Mouse (Mus musculus) neural tube, embryonic 13.5 days (tissue): ENCODE measurements around the gene Ehmt2. TPM values are rescaled to one million over a fixed set of nuclear protein-coding genes. Genes with fewer than 3 reads are reported as not detected.
"Not testable (repeated sequence)": the region's sequence is repeated elsewhere in the genome, so short reads cannot be mapped to it uniquely, and the experiment has no call there.

ENCODE experiments used
- ATAC-seq: fragments of 200-750 bp; cut with Nextera tagmentation; 2 replicates; pipeline ENCODE4 v1.8.0; 2017; ENCODE audit warnings: low read depth, mild to moderate bottlenecking, moderate TSS enrichment, moderate library complexity
- H3K27ac ChIP-seq: fragments of 300-500 bp; sonication (generic); replicated peaks from 2 replicates; pipeline ENCODE4 v1.5.1; 2015; ENCODE audit warnings: moderate library complexity, mild to moderate bottlenecking, inconsistent platforms
- H3K27me3 ChIP-seq: fragments of 300-500 bp; sonication (generic); 2 replicates; pipeline ENCODE4 v1.6.1; 2015; ENCODE audit warnings: mild to moderate bottlenecking, inconsistent platforms
- H3K36me3 ChIP-seq: fragments of 300-500 bp; sonication (generic); 2 replicates; pipeline ENCODE4 v1.6.1; 2015; ENCODE audit warnings: mild to moderate bottlenecking, inconsistent platforms
- H3K4me1 ChIP-seq: fragments of 300-500 bp; sonication (generic); replicated peaks from 2 replicates; pipeline ENCODE4 v1.6.1; 2015; ENCODE audit warnings: inconsistent platforms
- H3K4me2 ChIP-seq: fragments of 300-500 bp; sonication (generic); 2 replicates; pipeline ENCODE4 v1.6.1; 2015; ENCODE audit warnings: inconsistent platforms, mild to moderate bottlenecking, moderate library complexity
- H3K4me3 ChIP-seq: fragments of 300-500 bp; sonication (generic); 2 replicates; pipeline ENCODE4 v1.5.1; 2015; ENCODE audit warnings: mild to moderate bottlenecking, inconsistent platforms
- H3K9ac ChIP-seq: fragments of 300-500 bp; sonication (generic); 2 replicates; pipeline ENCODE4 v1.6.1; 2015; ENCODE audit warnings: moderate library complexity, mild to moderate bottlenecking, inconsistent platforms
- H3K9me3 ChIP-seq: fragments of 300-500 bp; sonication (generic); 2 replicates; pipeline ENCODE4 v1.6.1; 2016; ENCODE audit warnings: inconsistent platforms
- WGBS: fragments of 180-500 bp; shearing (Covaris S2); methylation state at CpG from one replicate; pipeline ENCODE4 v1.1.7; 2015; 5-methylcytosine and 5-hydroxymethylcytosine counted together
- polyA plus RNA-seq: library from polyadenylated mRNA; unstranded; fragments of >200 nt; fragmentation: Nextera tagmentation; extraction: Ambion mirVana; gene quantifications from 2 replicates; pipeline ENCODE4 v1.2.1, GENCODE M21; 2015

The Ehmt2 gene
- polyA plus RNA-seq, 1 experiment from 2014 or later = 86.8 TPM

GRCm38 (mm10) chr17:34951636-34952377, 53.5 kb downstream of the Ehmt2 start:
- H3K27ac ChIP-seq = peak overlapping the region; percentile 92
- peaks cover 19% of the 10 kb centered on the region for H3K27me3 ChIP-seq
- peak overlapping the region; percentile 100 for H3K9ac ChIP-seq
- peak; percentile 74 for ATAC-seq
- H3K36me3 ChIP-seq = peaks cover 30% of the 10 kb centered on the region
- peaks cover 20% of the 10 kb centered on the region for H3K4me1 ChIP-seq
- WGBS = under 1% methylated on average over 29 of the region's 29 CpGs
- H3K4me3 ChIP-seq = peak overlapping the region; percentile 98
- peak overlapping the region; percentile 98 for H3K4me2 ChIP-seq
- no peaks in the 10 kb centered on the region for H3K9me3 ChIP-seq

DNA sequence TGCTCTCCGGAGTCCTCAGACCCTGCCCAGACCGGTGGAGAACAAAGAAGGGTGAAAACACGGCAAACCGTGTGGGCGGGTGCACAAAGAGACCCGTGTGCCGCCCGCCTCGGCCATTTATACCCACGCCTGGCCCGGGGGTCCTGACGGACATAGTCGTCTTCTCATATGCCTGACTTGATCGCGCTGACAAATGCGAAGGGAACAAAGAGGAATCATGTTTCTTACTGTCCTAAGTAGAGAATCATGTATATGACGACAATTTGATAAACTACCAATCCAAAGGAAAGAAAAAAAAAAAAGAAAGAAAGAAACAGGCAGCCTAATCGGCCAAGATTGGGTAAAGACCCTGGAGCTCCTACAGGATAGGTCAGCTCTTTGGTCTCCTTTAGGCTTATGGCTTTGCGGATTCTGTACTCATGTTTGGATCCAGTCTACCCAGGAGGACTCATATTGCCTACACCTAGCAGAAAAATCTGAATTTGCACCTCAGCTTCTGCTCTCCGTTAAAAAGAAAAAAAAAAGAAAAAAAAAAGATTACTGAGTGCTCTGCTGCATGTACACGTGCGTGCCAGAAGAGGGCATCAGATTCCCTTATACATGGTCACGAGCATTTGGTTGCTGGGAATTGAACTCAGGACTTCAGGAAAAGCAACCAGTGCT, 54.2 kb downstream of the Ehmt2 start:
- Histone ChIP-seq H3K4me3 (peak overlapping the region; percentile 98), H3K4me2 (peak overlapping the region; percentile 98), H3K27ac (peak overlapping the region; percentile 92), H3K36me3 (peaks cover 30% of the 10 kb centered on the region), H3K27me3 (peaks cover 21% of the 10 kb centered on the region), H3K9ac (peak overlapping the region; percentile 100), H3K9me3 (no peaks in the 10 kb centered on the region), H3K4me1 (peaks cover 20% of the 10 kb centered on the region)
- WGBS = under 1% methylated on average over 23 of the region's 23 CpGs
- peak; percentile 78 for ATAC-seq

DNA sequence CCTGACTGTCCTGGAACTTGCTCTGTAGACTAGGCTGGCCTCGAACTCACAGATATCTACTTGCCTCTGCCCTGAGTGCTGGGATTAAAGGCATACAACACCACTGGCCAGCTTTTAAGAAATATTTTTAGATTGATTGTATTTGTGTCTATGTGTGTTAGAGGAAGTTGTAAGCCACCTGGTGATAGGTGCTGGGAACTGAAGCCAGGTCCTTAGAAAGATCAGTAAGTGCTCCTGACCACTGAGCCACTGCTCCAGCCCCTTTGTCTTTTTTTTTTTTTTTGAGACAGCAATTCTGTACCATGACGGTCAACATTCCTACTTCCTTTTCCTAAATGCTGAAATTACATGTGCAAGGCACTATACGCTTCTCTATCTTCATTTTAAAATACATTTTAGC, 55.0 kb downstream of the Ehmt2 start:
- WGBS = 88% methylated on average over 3 of the region's 3 CpGs
- Histone ChIP-seq H3K9ac (no peak overlapping the region), H3K4me1 (peaks cover 20% of the 10 kb centered on the region), H3K36me3 (peaks cover 26% of the 10 kb centered on the region), H3K4me3 (peak overlapping the region; percentile 98), H3K27ac (0 out of 2 replicates have a peak overlapping the region, but pooled peaks have one; percentile 92), H3K4me2 (no peak overlapping the region), H3K9me3 (no peaks in the 10 kb centered on the region), H3K27me3 (peaks cover 21% of the 10 kb centered on the region)
- ATAC-seq = no peak

GRCm38 (mm10) chr17:34953904-34954303, 55.6 kb downstream of the Ehmt2 start:
- H3K9ac ChIP-seq = no peak overlapping the region
- H3K4me3 ChIP-seq = no peak overlapping the region
- peaks cover 20% of the 10 kb centered on the region for H3K4me1 ChIP-seq
- peaks cover 20% of the 10 kb centered on the region for H3K36me3 ChIP-seq
- ATAC-seq = no peak
- H3K9me3 ChIP-seq = no peaks in the 10 kb centered on the region
- no peak overlapping the region for H3K27ac ChIP-seq
- H3K27me3 ChIP-seq = peaks cover 21% of the 10 kb centered on the region
- WGBS = 89% methylated on average over 4 of the region's 4 CpGs
- H3K4me2 ChIP-seq = no peak overlapping the region

DNA sequence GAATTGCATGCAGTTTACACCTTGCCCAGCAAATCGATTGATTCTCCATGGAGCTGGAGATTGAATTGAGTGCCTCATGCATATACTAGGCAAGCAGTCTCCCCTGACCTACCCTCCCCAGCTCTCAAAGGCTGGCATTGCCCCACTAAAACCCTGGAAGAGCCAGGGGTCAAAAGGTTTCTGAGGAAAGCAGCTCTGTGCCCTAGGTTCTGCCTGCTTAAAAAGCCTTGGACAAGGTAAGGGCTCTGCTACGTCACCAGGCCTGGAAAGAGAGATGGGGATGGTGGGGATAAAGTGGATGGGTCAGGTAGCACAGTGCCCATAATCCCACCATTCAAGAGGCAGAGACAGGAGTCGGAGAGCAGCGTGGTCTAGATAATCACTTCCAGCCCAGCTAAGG, 56.6 kb downstream of the Ehmt2 start:
- no peak overlapping the region for H3K27ac ChIP-seq
- WGBS = 89% methylated on average over 4 of the region's 4 CpGs

GRCm38 (mm10) chr17:34955884-34956283, 57.6 kb downstream of the Ehmt2 start:
- ATAC-seq = no peak
- H3K27ac ChIP-seq = no peak overlapping the region
- no peaks in the 10 kb centered on the region for H3K9me3 ChIP-seq
- no peak overlapping the region for H3K4me2 ChIP-seq
- H3K4me3 ChIP-seq = no peak overlapping the region
- no peak overlapping the region for H3K9ac ChIP-seq
- peaks cover 37% of the 10 kb centered on the region for H3K27me3 ChIP-seq
- 89% methylated on average over 3 of the region's 3 CpGs for WGBS
- peaks cover 2% of the 10 kb centered on the region for H3K36me3 ChIP-seq
- peaks cover 17% of the 10 kb centered on the region for H3K4me1 ChIP-seq

More for the DNA sequence above, 56.6 kb downstream of the Ehmt2 start:
- Histone ChIP-seq H3K4me2 (no peak overlapping the region), H3K9me3 (no peaks in the 10 kb centered on the region), H3K36me3 (peaks cover 12% of the 10 kb centered on the region), H3K4me1 (peaks cover 21% of the 10 kb centered on the region), H3K27me3 (peaks cover 27% of the 10 kb centered on the region), H3K4me3 (no peak overlapping the region), H3K9ac (no peak overlapping the region)
- no peak for ATAC-seq

- Histone ChIP-seq H3K4me2 (no peak overlapping the region), H3K27me3 (peaks cover 41% of the 10 kb centered on the region), H3K4me3 (no peak overlapping the region), H3K27ac (no peak overlapping the region), H3K4me1 (peaks cover 13% of the 10 kb centered on the region), H3K36me3 (no peaks in the 10 kb centered on the region), H3K9ac (no peak overlapping the region), H3K9me3 (no peaks in the 10 kb centered on the region)
- ATAC-seq = no peak
- 68% methylated on average over 1 of the region's 1 CpGs for WGBS
Measured at GRCm38 (mm10) chr17:34956340-34956739, 58.1 kb downstream of the Ehmt2 start.

DNA sequence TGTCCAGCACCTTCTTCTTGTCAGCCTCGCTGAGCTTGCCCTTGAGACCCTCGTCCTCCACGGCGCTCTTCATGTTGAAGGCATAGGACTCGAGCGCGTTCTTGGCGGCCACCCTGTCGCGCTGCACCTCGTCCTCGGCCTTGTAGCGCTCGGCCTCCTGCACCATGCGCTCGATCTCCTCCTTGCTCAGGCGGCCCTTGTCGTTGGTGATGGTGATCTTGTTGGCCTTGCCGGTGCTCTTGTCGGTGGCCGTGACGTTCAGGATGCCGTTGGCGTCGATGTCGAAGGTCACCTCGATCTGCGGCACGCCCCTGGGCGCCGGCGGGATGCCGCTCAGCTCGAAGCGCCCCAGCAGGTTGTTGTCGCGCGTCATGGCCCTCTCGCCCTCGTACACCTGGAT, 59.0 kb downstream of the Ehmt2 start:
- WGBS = 22% methylated on average over 35 of the region's 40 CpGs
- not testable (repeated sequence) for ATAC-seq

DNA sequence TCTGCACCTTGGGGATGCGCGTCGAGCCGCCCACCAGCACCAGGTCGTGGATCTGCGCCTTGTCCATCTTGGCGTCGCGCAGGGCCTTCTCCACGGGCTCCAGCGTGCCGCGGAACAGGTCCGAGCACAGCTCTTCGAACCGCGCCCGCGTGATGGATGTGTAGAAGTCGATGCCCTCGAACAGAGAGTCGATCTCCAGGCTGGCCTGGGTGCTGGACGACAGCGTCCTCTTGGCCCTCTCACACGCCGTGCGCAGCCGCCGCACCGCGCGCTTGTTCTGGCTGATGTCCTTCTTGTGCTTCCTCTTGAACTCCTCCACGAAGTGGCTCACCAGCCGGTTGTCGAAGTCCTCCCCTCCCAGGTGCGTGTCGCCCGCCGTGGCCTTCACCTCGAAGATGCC, 59.7 kb downstream of the Ehmt2 start:
- H3K36me3 ChIP-seq, H3K9me3 ChIP-seq, H3K4me3 ChIP-seq, ATAC-seq, H3K27ac ChIP-seq, H3K4me2 ChIP-seq, H3K9ac ChIP-seq: not testable (repeated sequence)
- peaks cover 12% of the 10 kb centered on the region for H3K4me1 ChIP-seq
- WGBS = 27% methylated on average over 29 of the region's 40 CpGs
- peaks cover 52% of the 10 kb centered on the region for H3K27me3 ChIP-seq

More for the DNA sequence above, 59.0 kb downstream of the Ehmt2 start:
- H3K4me1 ChIP-seq = peaks cover 12% of the 10 kb centered on the region
- H3K27ac ChIP-seq, H3K9me3 ChIP-seq, H3K4me3 ChIP-seq, H3K9ac ChIP-seq, H3K4me2 ChIP-seq, H3K36me3 ChIP-seq: not testable (repeated sequence)
- peaks cover 49% of the 10 kb centered on the region for H3K27me3 ChIP-seq

- peak overlapping the region; percentile 43 for H3K4me3 ChIP-seq
- 2% methylated on average over 31 of the region's 47 CpGs for WGBS
- H3K4me2 ChIP-seq = peak overlapping the region; percentile 68
- peaks cover 60% of the 10 kb centered on the region for H3K27me3 ChIP-seq
- ATAC-seq = peak; percentile 45
- not testable (repeated sequence) for H3K27ac ChIP-seq, H3K36me3 ChIP-seq, H3K9me3 ChIP-seq
- peaks cover 12% of the 10 kb centered on the region for H3K4me1 ChIP-seq
- H3K9ac ChIP-seq = peak overlapping the region; percentile 53; the same call in 1 of the 2 replicates
Measured at GRCm38 (mm10) chr17:34958734-34959129, 60.5 kb downstream of the Ehmt2 start.

DNA sequence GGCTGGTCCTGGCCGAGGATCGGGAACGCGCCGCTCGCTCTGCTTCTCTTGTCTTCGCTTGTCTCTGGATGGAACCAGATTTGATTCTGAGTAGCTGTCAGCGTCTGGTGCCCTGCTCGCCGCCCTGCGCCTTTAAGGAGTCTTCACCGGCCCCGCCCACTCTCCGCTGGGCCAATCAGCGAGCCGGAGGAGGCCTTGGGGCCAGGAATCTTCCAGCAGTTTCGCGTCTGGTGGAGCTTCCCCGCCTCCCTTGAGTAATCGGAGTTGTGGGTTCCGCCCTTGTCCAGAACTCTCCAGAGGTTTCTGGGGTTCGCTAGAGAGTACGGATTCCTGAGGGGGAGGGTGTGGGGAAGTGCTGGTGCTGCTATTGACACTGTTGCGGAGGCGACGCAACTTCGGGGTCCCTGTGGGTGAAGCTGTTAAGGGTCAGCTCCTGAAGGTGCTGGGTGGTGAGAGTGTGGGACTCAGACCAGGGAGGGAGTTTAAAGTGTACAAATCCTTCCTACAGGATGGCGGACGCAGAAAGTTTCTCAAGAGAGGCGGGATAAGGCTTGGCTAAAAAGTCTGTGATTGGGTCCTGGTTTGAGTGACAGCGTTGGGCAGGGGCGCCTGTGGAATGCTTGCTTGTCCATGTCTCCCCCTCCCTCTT, 61.0 kb downstream of the Ehmt2 start, which contains the start of gene Hspa1b:
Gene Hspa1b (minus strand): TSS at position 109 of the 649 bp plus-strand sequence.
- H3K27me3 ChIP-seq = peaks cover 63% of the 10 kb centered on the region
- H3K4me2 ChIP-seq = peak within 1 kb of the TSS; percentile 68
- peak within 1 kb of the TSS; percentile 43 for H3K4me3 ChIP-seq
- ATAC-seq = peak; percentile 95
- H3K4me1 ChIP-seq = peaks cover 12% of the 10 kb centered on the region
- H3K9me3 ChIP-seq, H3K36me3 ChIP-seq: not testable (repeated sequence)
- H3K27ac ChIP-seq = peak within 1 kb of the TSS; percentile 77
- under 1% methylated on average over 29 of the region's 32 CpGs for WGBS
- H3K9ac ChIP-seq = peak within 1 kb of the TSS; percentile 59
